Mouse (Mus musculus) midbrain, embryonic 14.5 days (tissue): Measurements from ENCODE around the gene Tie1. TPM values are rescaled to one million over a fixed set of nuclear protein-coding genes. Genes with fewer than 3 reads are reported as not detected.
"Not testable (repeated sequence)": the region's sequence is repeated elsewhere in the genome, so short reads cannot be mapped to it uniquely, and the experiment has no call there.

ENCODE experiments used
- ATAC-seq: fragments of 200-750 bp; cut with Nextera tagmentation; 2 replicates; pipeline ENCODE4 v1.8.0; 2017; ENCODE audit warnings: moderate number of reproducible peaks, moderate library complexity; ENCODE audit not compliant: low FRiP score, low TSS enrichment
- DNase-seq: peaks from one replicate; pipeline ENCODE4 v3.0.0-alpha.2; 2015
- H3K27ac ChIP-seq: fragments of 300-500 bp; sonication (generic); replicated peaks from 2 replicates; pipeline ENCODE4 v1.5.1; 2014; ENCODE audit warnings: mild to moderate bottlenecking, low read depth, low read length, moderate library complexity
- H3K27me3 ChIP-seq: fragments of 300-500 bp; sonication (generic); 2 replicates; pipeline ENCODE4 v1.6.1; 2014; ENCODE audit warnings: low read length, control low read depth, mixed read lengths; ENCODE audit not compliant: control insufficient read depth, insufficient read depth
- H3K36me3 ChIP-seq: fragments of 300-500 bp; sonication (generic); 2 replicates; pipeline ENCODE4 v1.6.1; 2014; ENCODE audit warnings: low read length, control low read depth; ENCODE audit not compliant: control insufficient read depth, insufficient read depth
- H3K4me1 ChIP-seq: fragments of 300-500 bp; sonication (generic); 2 replicates; pipeline ENCODE4 v1.6.1; 2014; ENCODE audit warnings: mild to moderate bottlenecking, antibody characterized with exemption, low read length, control low read depth; ENCODE audit not compliant: control insufficient read depth, insufficient read depth
- H3K4me2 ChIP-seq: fragments of 300-500 bp; sonication (generic); 2 replicates; pipeline ENCODE4 v1.6.1; 2014; ENCODE audit warnings: mild to moderate bottlenecking, low read length, moderate library complexity
- H3K4me3 ChIP-seq: fragments of 300-500 bp; sonication (generic); replicated peaks from 2 replicates; pipeline ENCODE4 v1.5.1; 2014; ENCODE audit warnings: low read depth, low read length
- H3K9ac ChIP-seq: fragments of 300-500 bp; sonication (generic); replicated peaks from 2 replicates; pipeline ENCODE4 v1.6.1; 2014; ENCODE audit warnings: mild to moderate bottlenecking, low read length, moderate library complexity
- H3K9me3 ChIP-seq: fragments of 300-500 bp; sonication (generic); 2 replicates; pipeline ENCODE4 v1.6.1; 2016; ENCODE audit warnings: low read length, control low read depth, mixed read lengths; ENCODE audit not compliant: control insufficient read depth
- WGBS: fragments of 180-500 bp; shearing (Covaris S2); extraction: QIAGEN DNeasy Blood & Tissue Kit; methylation state at CpG from one replicate; pipeline ENCODE4 v1.1.7; 2014; 5-methylcytosine and 5-hydroxymethylcytosine counted together
- polyA plus RNA-seq: library from polyadenylated mRNA; unstranded; fragments of >200 nt; fragmentation: Nextera tagmentation; extraction: Ambion mirVana; gene quantifications from 2 replicates; pipeline ENCODE4 v1.2.1, GENCODE M21; 2014

The Tie1 gene
- polyA plus RNA-seq, 1 experiment from 2014 or later: 12.0 TPM

DNA sequence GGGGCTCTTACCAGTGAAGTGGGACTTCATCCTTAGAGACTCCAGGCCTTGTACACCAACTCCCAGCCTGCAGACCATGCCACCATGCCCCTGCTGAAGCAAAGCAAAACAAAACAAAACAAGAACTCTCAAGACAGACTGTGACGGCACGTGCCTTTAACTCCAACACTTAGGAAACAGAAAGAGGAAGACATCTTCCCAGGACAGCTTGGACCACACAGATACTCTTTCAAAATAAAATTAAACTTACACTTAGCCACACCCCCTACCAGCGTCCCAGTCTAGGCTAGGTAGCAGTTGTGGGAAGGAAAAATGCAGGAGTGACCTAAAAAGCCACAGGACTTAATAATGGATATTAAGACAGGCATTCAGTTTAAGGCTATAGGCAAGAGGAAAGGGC, 35.9 kb upstream of the Tie1 start:
- no peak for DNase-seq

DNA sequence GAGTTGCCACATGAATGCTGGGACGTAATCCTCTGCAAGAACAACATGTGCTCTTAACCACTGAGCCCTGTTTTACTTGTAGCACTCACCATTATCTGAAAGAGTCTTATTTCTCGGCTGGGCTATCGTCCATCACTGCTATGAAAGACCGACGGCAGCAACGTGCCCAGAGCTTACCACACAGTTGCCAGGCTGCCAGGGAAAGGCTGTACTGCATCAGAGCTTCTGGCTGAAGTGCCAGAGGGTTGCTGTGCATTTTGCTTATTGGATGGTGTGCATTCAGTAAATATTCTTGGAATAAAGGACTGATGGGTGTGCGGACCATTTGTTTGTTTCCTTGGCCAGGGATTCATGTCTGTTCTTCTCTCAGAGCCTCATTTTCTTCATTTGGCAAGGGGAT, 34.1 kb upstream of the Tie1 start:
- DNase-seq (no peak), ATAC-seq (no peak)
- Histone ChIP-seq H3K4me3 (no peak overlapping the region), H3K9ac (no peak overlapping the region), H3K27me3 (no peaks in the 10 kb centered on the region), H3K36me3 (no peaks in the 10 kb centered on the region), H3K4me1 (no peaks in the 10 kb centered on the region), H3K27ac (no peak overlapping the region), H3K9me3 (no peaks in the 10 kb centered on the region), H3K4me2 (no peak overlapping the region)
- WGBS: 82% methylated on average over 7 of the region's 7 CpGs

More for the DNA sequence above, 35.9 kb upstream of the Tie1 start:
- Histone ChIP-seq H3K27ac (no peak overlapping the region), H3K9ac (no peak overlapping the region), H3K9me3 (no peaks in the 10 kb centered on the region), H3K4me1 (no peaks in the 10 kb centered on the region), H3K36me3 (no peaks in the 10 kb centered on the region), H3K27me3 (no peaks in the 10 kb centered on the region), H3K4me2 (no peak overlapping the region), H3K4me3 (no peak overlapping the region)
- no peak for ATAC-seq
- 79% methylated on average over 3 of the region's 3 CpGs for WGBS

DNA sequence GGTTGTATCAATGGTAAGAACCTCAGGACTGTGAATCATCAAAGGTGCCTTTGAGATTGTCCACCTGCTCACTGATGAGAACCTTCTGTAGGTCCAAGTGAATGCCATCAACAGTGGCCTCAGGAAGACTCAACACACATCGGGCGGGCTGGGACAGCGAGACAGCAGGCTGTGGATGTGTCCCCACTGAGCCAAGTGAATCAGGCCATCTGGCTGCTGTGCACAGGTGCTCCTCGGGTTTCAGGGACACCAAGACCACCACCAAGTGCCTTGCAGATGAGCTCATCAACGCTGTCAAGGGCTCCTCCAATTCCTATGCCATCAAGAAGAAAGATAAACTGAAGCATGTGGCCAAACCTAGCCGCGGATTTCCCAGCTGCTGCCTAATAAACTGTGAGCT, 32.4 kb upstream of the Tie1 start:
- Histone ChIP-seq H3K27me3 (no peaks in the 10 kb centered on the region), H3K4me2 (no peak overlapping the region), H3K9ac (no peak overlapping the region), H3K4me1 (peaks cover 3% of the 10 kb centered on the region), H3K4me3 (no peak overlapping the region), H3K36me3 (no peaks in the 10 kb centered on the region), H3K27ac (no peak overlapping the region), H3K9me3 (no peaks in the 10 kb centered on the region)
- DNase-seq (no peak), ATAC-seq (no peak)
- WGBS: 89% methylated on average over 7 of the region's 7 CpGs

DNA sequence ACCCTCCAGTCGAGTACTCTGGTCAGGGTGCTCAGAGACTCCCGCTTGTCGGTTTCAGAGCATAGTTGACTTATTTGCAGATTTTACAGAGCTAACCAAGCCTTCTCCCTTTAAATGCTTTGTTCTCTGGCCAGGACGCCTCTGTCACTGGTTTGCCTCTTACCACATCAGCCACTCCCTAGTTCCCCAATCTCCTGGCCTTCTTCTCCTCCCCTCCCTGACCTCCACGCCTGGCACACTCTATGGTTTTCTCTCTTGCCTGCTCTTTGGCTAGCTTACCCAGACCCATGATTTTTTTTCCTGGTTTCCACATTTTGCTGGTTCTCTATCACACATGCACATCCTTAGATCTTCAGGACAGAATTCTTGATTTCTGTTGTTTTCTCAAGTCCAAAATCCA, 28.3 kb upstream of the Tie1 start:
- no peak overlapping the region for H3K4me2 ChIP-seq
- no peak overlapping the region for H3K9ac ChIP-seq
- ATAC-seq: no peak
- no peaks in the 10 kb centered on the region for H3K27me3 ChIP-seq
- H3K4me3 ChIP-seq: no peak overlapping the region
- H3K36me3 ChIP-seq: no peaks in the 10 kb centered on the region
- peaks cover 5% of the 10 kb centered on the region for H3K4me1 ChIP-seq
- no peak overlapping the region for H3K27ac ChIP-seq
- DNase-seq: no peak
- WGBS: 67% methylated on average over 5 of the region's 5 CpGs
- no peaks in the 10 kb centered on the region for H3K9me3 ChIP-seq

- Histone ChIP-seq H3K9me3 (no peaks in the 10 kb centered on the region), H3K4me3 (no peak overlapping the region), H3K27ac (no peak overlapping the region), H3K9ac (no peak overlapping the region), H3K27me3 (no peaks in the 10 kb centered on the region), H3K4me2 (peak overlapping the region; percentile 12; the same call in 1 of the 2 replicates), H3K4me1 (peaks cover 5% of the 10 kb centered on the region), H3K36me3 (no peaks in the 10 kb centered on the region)
- ATAC-seq (no peak), DNase-seq (no peak)
- WGBS: 31% methylated on average over 16 of the region's 16 CpGs
These were observed 27.8 kb upstream of the Tie1 start for GRCm38 (mm10) chr4:118517497-118518146.

DNA sequence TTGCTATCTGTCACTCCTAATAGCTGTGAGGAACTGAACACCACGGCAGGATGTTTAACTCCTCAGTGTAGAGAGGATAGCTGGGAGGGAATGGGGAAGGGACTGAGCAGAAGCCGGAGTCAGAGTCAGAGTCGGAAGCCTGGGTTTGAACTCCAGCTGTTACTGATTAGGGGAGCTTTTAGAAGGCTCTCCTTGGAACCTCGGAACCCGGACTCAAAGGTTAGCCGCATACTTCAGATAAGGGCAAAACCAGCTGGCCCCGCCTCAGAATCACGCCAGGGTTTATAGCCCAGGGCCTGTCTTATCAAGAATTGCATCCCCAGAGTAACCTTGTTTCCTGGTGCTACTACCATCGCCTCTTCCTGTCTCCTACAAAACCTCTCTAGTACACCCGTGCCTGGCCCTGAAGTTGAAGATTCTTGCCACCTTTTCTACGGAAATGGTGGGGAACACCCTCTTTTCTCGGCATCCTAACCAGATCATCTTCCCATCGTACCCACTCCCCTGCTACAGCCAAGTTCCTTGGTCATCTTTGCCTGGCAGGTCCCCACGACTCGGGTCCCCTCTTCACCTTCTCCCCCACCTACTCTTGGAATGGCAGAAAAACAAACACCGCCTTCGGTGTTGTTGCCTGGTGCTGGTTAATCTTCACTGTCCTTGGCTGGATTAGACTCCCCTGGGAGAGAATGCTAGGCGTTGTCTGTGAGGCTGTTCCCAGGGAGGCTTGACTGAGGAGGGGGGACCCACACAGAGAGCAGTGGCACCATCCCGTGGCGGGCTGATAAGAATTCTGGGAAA, 27.0 kb upstream of the Tie1 start:
- Histone ChIP-seq H3K36me3 (no peaks in the 10 kb centered on the region), H3K9me3 (no peaks in the 10 kb centered on the region), H3K9ac (no peak overlapping the region), H3K4me1 (peaks cover 5% of the 10 kb centered on the region), H3K27ac (no peak overlapping the region), H3K4me3 (no peak overlapping the region), H3K4me2 (peak overlapping the region; percentile 12; the same call in 1 of the 2 replicates), H3K27me3 (no peaks in the 10 kb centered on the region)
- DNase-seq (peak; percentile 55), ATAC-seq (no peak)
- 28% methylated on average over 20 of the region's 20 CpGs for WGBS

GRCm38 (mm10) chr4:118509050-118509449, 19.2 kb upstream of the Tie1 start:
- Histone ChIP-seq H3K9me3 (no peaks in the 10 kb centered on the region), H3K27ac (no peak overlapping the region), H3K9ac (no peak overlapping the region), H3K36me3 (no peaks in the 10 kb centered on the region), H3K4me3 (no peak overlapping the region), H3K27me3 (no peaks in the 10 kb centered on the region), H3K4me2 (no peak overlapping the region), H3K4me1 (no peaks in the 10 kb centered on the region)
- ATAC-seq: no peak
- 4% methylated on average over 6 of the region's 6 CpGs for WGBS
- peak; percentile 4 for DNase-seq

- not testable (repeated sequence) for H3K4me3 ChIP-seq, H3K9ac ChIP-seq
- WGBS: 97% methylated on average over 1 of the region's 1 CpGs
These were observed 17.3 kb upstream of the Tie1 start for GRCm38 (mm10) chr4:118507171-118507570.

DNA sequence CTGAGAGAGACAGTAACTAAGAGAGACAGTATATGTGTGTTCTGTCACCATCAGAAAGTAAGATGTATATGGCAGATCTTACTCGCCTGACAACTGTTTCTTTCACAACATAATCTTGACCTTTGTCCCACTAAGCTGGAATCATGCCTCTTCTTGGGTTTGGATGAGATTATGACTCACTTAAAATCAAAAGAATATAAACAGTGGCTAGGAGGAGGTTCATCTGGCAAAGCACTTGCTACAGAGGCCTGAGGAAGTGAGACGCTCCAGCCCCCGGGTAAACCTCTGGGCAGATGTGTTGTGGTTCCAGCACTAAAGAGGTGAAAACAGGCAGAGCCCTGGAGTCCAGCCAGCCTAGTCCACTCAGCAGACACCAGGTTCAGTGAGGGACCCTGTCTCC, 15.7 kb upstream of the Tie1 start:
- H3K4me3 ChIP-seq: no peak overlapping the region
- no peaks in the 10 kb centered on the region for H3K27me3 ChIP-seq
- WGBS: 61% methylated on average over 3 of the region's 3 CpGs
- DNase-seq (no peak), ATAC-seq (no peak)
- H3K36me3 ChIP-seq: no peaks in the 10 kb centered on the region
- no peak overlapping the region for H3K27ac ChIP-seq
- H3K9me3 ChIP-seq: no peaks in the 10 kb centered on the region
- H3K4me1 ChIP-seq: no peaks in the 10 kb centered on the region
- no peak overlapping the region for H3K4me2 ChIP-seq
- no peak overlapping the region for H3K9ac ChIP-seq

More at GRCm38 (mm10) chr4:118507171-118507570, 17.3 kb upstream of the Tie1 start:
- H3K4me1 ChIP-seq, DNase-seq, H3K27ac ChIP-seq, H3K4me2 ChIP-seq, H3K27me3 ChIP-seq, H3K9me3 ChIP-seq, H3K36me3 ChIP-seq, ATAC-seq: not testable (repeated sequence)
